Mouse (Mus musculus): ENCODE results near the gene Olfr385. TPM values are rescaled to one million over a fixed set of nuclear protein-coding genes. Genes with fewer than 3 reads are reported as not detected.
"Not testable (repeated sequence)": the region's sequence is repeated elsewhere in the genome, so short reads cannot be mapped to it uniquely, and the experiment has no call there.

Olfr385 gene
- not detected in 2 replicates for polyA plus RNA-seq (2014; fragmentation: Nextera tagmentation; extraction: Ambion mirVana)

- ATAC-seq (ENCODE audit: low read depth) (no peak), DNase-seq (ENCODE audit: low spot score) (no peak)
- H3K9ac ChIP-seq (ENCODE audit: low read depth, low read length): no peak within 1 kb of the TSS
- H3K4me2 ChIP-seq (ENCODE audit: low read depth, low read length): no peak within 1 kb of the TSS
- H3K36me3 ChIP-seq (ENCODE audit: control insufficient read depth, insufficient read depth, low read length): no peaks in the 10 kb centered on the region
- no peak within 1 kb of the TSS for H3K4me3 ChIP-seq (ENCODE audit: low read depth, low read length)
- H3K4me1 ChIP-seq (ENCODE audit: control insufficient read depth, insufficient read depth, low read length): no peaks in the 10 kb centered on the region
- no peaks in the 10 kb centered on the region for H3K27me3 ChIP-seq (replicated peaks; ENCODE audit: control insufficient read depth, insufficient read depth, low read length)
- H3K9me3 ChIP-seq (ENCODE audit: control insufficient read depth, low read length): 0 out of 2 replicates have a peak, but pooled peaks cover 4% of the 10 kb centered on the region
- H3K27ac ChIP-seq (replicated peaks; ENCODE audit: low read depth, low read length): no peak within 1 kb of the TSS
These were observed at the start of gene Olfr385 for GRCm38 (mm10) chr11:73592908-73593307. TSS of gene Olfr385 (minus strand) at chr11:73593008.

GRCm38 (mm10) chr11:73598294-73598693, 5.5 kb upstream of the Olfr385 start, which contains the start of gene Olfr384:
TSS of gene Olfr384 (plus strand) at chr11:73598594.
- no peak within 1 kb of the TSS for H3K4me3 ChIP-seq (ENCODE audit: low read depth, low read length)
- no peak within 1 kb of the TSS for H3K9ac ChIP-seq (ENCODE audit: low read depth, low read length)
- no peaks in the 10 kb centered on the region for H3K9me3 ChIP-seq (ENCODE audit: control insufficient read depth, low read length)
- H3K4me2 ChIP-seq (ENCODE audit: low read depth, low read length): no peak within 1 kb of the TSS
- no peak for ATAC-seq (ENCODE audit: low read depth)
- DNase-seq (ENCODE audit: low spot score): no peak
- H3K27me3 ChIP-seq (replicated peaks; ENCODE audit: control insufficient read depth, insufficient read depth, low read length): no peaks in the 10 kb centered on the region
- H3K4me1 ChIP-seq (ENCODE audit: control insufficient read depth, insufficient read depth, low read length): no peaks in the 10 kb centered on the region
- H3K27ac ChIP-seq (replicated peaks; ENCODE audit: low read depth, low read length): no peak within 1 kb of the TSS
- H3K36me3 ChIP-seq (ENCODE audit: control insufficient read depth, insufficient read depth, low read length): no peaks in the 10 kb centered on the region

GRCm38 (mm10) chr11:73583188-73583587, 9.6 kb downstream of the Olfr385 start:
- ATAC-seq (ENCODE audit: low read depth); H3K4me2 ChIP-seq (ENCODE audit: low read depth, low read length); H3K27ac ChIP-seq (replicated peaks; ENCODE audit: low read depth, low read length); H3K36me3 ChIP-seq (ENCODE audit: control insufficient read depth, insufficient read depth, low read length); H3K27me3 ChIP-seq (replicated peaks; ENCODE audit: control insufficient read depth, insufficient read depth, low read length); DNase-seq (ENCODE audit: low spot score); H3K9ac ChIP-seq (ENCODE audit: low read depth, low read length); H3K9me3 ChIP-seq (ENCODE audit: control insufficient read depth, low read length); H3K4me1 ChIP-seq (ENCODE audit: control insufficient read depth, insufficient read depth, low read length); H3K4me3 ChIP-seq (ENCODE audit: low read depth, low read length): not testable (repeated sequence)
- 53% methylated on average over 1 of the region's 1 CpGs for WGBS

GRCm38 (mm10) chr11:73579871-73580270, 12.9 kb downstream of the Olfr385 start:
- Histone ChIP-seq H3K4me2 (ENCODE audit: low read depth, low read length) (no peak overlapping the region), H3K27me3 (replicated peaks; ENCODE audit: control insufficient read depth, insufficient read depth, low read length) (no peaks in the 10 kb centered on the region), H3K36me3 (ENCODE audit: control insufficient read depth, insufficient read depth, low read length) (no peaks in the 10 kb centered on the region), H3K9me3 (ENCODE audit: control insufficient read depth, low read length) (no peaks in the 10 kb centered on the region), H3K4me3 (ENCODE audit: low read depth, low read length) (no peak overlapping the region), H3K27ac (replicated peaks; ENCODE audit: low read depth, low read length) (no peak overlapping the region), H3K9ac (ENCODE audit: low read depth, low read length) (no peak overlapping the region), H3K4me1 (ENCODE audit: control insufficient read depth, insufficient read depth, low read length) (no peaks in the 10 kb centered on the region)
- ATAC-seq (ENCODE audit: low read depth): no peak
- no peak for DNase-seq (ENCODE audit: low spot score)

Other genes with a start within 250 kb of the Olfr385 start
- not detected in 2 replicates for gene Olfr20, start 242.2 kb downstream of the Olfr385 start, polyA plus RNA-seq (2014; fragmentation: Nextera tagmentation; extraction: Ambion mirVana)
- 0.17 TPM in 1 of 2 replicates, not detected in the other for gene Olfr376, start 221.8 kb downstream of the Olfr385 start, polyA plus RNA-seq (2014; fragmentation: Nextera tagmentation; extraction: Ambion mirVana)
- not detected in 2 replicates for gene Olfr1, start 193.4 kb downstream of the Olfr385 start, polyA plus RNA-seq (2014; fragmentation: Nextera tagmentation; extraction: Ambion mirVana)
- 0.40 TPM in 1 of 2 replicates, not detected in the other for gene Olfr378, start 164.5 kb downstream of the Olfr385 start, polyA plus RNA-seq (2014; fragmentation: Nextera tagmentation; extraction: Ambion mirVana)
- not detected in 2 replicates for gene Olfr380, start 135.5 kb downstream of the Olfr385 start, polyA plus RNA-seq (2014; fragmentation: Nextera tagmentation; extraction: Ambion mirVana)
- not detected in 2 replicates for gene Olfr381, start 101.4 kb downstream of the Olfr385 start, polyA plus RNA-seq (2014; fragmentation: Nextera tagmentation; extraction: Ambion mirVana)
- not detected in 2 replicates for gene Olfr382, start 75.8 kb downstream of the Olfr385 start, polyA plus RNA-seq (2014; fragmentation: Nextera tagmentation; extraction: Ambion mirVana)
- not detected in 2 replicates for gene Olfr384, start 5.6 kb upstream of the Olfr385 start, polyA plus RNA-seq (2014; fragmentation: Nextera tagmentation; extraction: Ambion mirVana)
- not detected in 2 replicates for gene Zfp735, start 95.8 kb upstream of the Olfr385 start, polyA plus RNA-seq (2014; fragmentation: Nextera tagmentation; extraction: Ambion mirVana)
- not detected in 2 replicates for gene Olfr389, start 187.7 kb upstream of the Olfr385 start, polyA plus RNA-seq (2014; fragmentation: Nextera tagmentation; extraction: Ambion mirVana)
- 0.19 TPM in 1 of 2 replicates, not detected in the other for gene Olfr390, start 190.0 kb upstream of the Olfr385 start, polyA plus RNA-seq (2014; fragmentation: Nextera tagmentation; extraction: Ambion mirVana)
- gene Olfr391-ps, start 210.0 kb upstream of the Olfr385 start, polyA plus RNA-seq (2014; fragmentation: Nextera tagmentation; extraction: Ambion mirVana): not detected in 2 replicates
- not detected in 2 replicates for gene Olfr392, start 224.0 kb upstream of the Olfr385 start, polyA plus RNA-seq (2014; fragmentation: Nextera tagmentation; extraction: Ambion mirVana)